Mouse (Mus musculus) forebrain, embryonic 11.5 days (tissue): ENCODE data around the gene Apbb2. TPM values are rescaled to one million over a fixed set of nuclear protein-coding genes. Genes with fewer than 3 reads are reported as not detected.

Experiments used
- ATAC-seq: fragments of 200-750 bp; cut with Nextera tagmentation; replicated peaks from 2 replicates; pipeline ENCODE4 v1.8.0; 2017; ENCODE audit warnings: moderate TSS enrichment; ENCODE audit not compliant: low FRiP score
- DNase-seq: peaks from one replicate; pipeline ENCODE4 v3.0.0-alpha.2; 2017; ENCODE audit warnings: low spot score
- H3K27ac ChIP-seq: fragments of 300-500 bp; sonication (generic); 2 replicates; pipeline ENCODE4 v1.5.1; 2014; ENCODE audit warnings: low read depth, low read length
- H3K27me3 ChIP-seq: fragments of 300-500 bp; sonication (generic); 2 replicates; pipeline ENCODE4 v1.6.1; 2014; ENCODE audit warnings: mild to moderate bottlenecking, low read length, mixed read lengths; ENCODE audit not compliant: control insufficient read depth, insufficient read depth
- H3K36me3 ChIP-seq: fragments of 300-500 bp; sonication (generic); 2 replicates; pipeline ENCODE4 v1.6.1; 2014; ENCODE audit warnings: mild to moderate bottlenecking, low read length, moderate library complexity, mixed read lengths; ENCODE audit not compliant: control insufficient read depth, insufficient read depth
- H3K4me1 ChIP-seq: fragments of 300-500 bp; sonication (generic); replicated peaks from 2 replicates; pipeline ENCODE4 v1.6.1; 2014; ENCODE audit warnings: low read length, mixed read lengths; ENCODE audit not compliant: control insufficient read depth, insufficient read depth
- H3K4me2 ChIP-seq: fragments of 300-500 bp; sonication (generic); 2 replicates; pipeline ENCODE4 v1.6.1; 2014; ENCODE audit warnings: low read depth, mild to moderate bottlenecking, low read length, moderate library complexity, mixed read lengths; ENCODE audit not compliant: severe bottlenecking
- H3K4me3 ChIP-seq: fragments of 300-500 bp; sonication (generic); 2 replicates; pipeline ENCODE4 v1.5.1; 2014; ENCODE audit warnings: low read depth, low read length
- H3K9ac ChIP-seq: fragments of 300-500 bp; sonication (generic); 2 replicates; pipeline ENCODE4 v1.6.1; 2014; ENCODE audit warnings: low read length
- H3K9me3 ChIP-seq: fragments of 300-500 bp; sonication (generic); 2 replicates; pipeline ENCODE4 v1.6.1; 2016; ENCODE audit warnings: low read length, mixed read lengths; ENCODE audit not compliant: control insufficient read depth
- WGBS: fragments of 180-500 bp; shearing (Covaris S2); extraction: QIAGEN DNeasy Blood & Tissue Kit; methylation state at CpG from one replicate; pipeline ENCODE4 v1.1.7; 2014; 5-methylcytosine and 5-hydroxymethylcytosine counted together
- polyA plus RNA-seq: library from polyadenylated mRNA; unstranded; fragments of >200 nt; fragmentation: Nextera tagmentation; extraction: Ambion mirVana; gene quantifications from 2 replicates; pipeline ENCODE4 v1.2.1, GENCODE M21; 2014

The Apbb2 gene
- polyA plus RNA-seq, 1 experiment from 2014 or later, result 35.3 TPM

DNA sequence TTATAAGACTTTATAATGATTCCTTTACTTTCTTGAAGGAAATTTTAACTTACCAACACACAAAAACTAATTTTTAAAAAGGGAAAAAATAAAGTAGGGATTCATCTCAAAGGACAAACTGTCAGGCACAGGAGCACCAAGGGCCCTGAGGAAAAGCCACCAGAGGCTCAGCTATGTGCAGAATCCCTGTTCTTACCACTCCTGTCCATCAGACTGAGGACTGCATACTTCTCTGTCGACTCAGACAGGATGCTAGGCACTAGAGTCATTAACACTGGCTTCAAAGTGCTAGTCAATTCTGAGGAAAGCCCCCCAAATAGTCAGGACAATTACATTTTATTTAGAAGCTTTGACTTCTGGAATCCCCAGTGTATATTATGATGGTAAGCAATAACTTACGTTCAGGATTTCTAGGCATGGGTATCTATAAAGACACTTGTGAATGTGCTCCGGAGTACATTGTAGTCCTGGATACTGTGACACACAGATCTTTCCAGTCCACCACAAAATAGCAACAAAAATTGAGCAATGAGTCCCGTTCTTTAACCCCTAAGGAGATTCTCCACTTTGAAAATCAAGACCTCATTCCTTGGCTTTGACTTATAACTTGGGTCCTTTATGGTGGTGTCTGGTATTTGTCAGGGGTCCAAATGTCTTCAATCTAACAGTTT is 150.1 kb downstream of the Apbb2 start:
- no peaks in the 10 kb centered on the region for H3K36me3 ChIP-seq
- no peak overlapping the region for H3K4me3 ChIP-seq
- no peaks in the 10 kb centered on the region for H3K27me3 ChIP-seq
- no peak overlapping the region for H3K4me2 ChIP-seq
- WGBS, result 88% methylated on average over 4 of the region's 4 CpGs
- H3K9me3 ChIP-seq, result no peaks in the 10 kb centered on the region
- no peak overlapping the region for H3K27ac ChIP-seq
- ATAC-seq, result no peak
- H3K4me1 ChIP-seq, result peaks cover under 1% of the 10 kb centered on the region; the same call in 1 of the 2 replicates
- H3K9ac ChIP-seq, result no peak overlapping the region
- DNase-seq, result no peak

GRCm38 (mm10) chr5:66462665-66463064 is 155.9 kb downstream of the Apbb2 start:
- ATAC-seq, result no peak

DNA sequence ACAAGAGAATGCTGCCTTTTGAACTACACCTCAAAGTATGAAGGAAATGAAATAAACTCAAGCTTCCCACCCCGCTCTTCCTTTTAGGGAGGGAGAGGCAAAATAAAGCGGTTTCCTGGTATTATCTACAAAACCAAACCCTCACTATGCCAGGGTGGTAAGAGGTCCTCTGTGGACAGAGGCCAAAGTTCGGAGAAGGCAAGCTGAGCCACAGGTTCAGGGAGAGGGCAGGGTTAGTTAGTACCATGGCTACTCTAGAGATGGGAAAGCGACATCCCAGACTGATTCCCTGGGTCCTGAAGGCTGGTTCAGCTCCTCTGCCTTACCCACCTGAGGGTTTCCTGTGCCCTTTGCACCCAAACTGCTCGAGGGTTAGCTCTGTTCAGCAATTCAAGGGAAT is 159.7 kb downstream of the Apbb2 start:
- no peaks in the 10 kb centered on the region for H3K27me3 ChIP-seq
- no peaks in the 10 kb centered on the region for H3K36me3 ChIP-seq
- no peak overlapping the region for H3K4me3 ChIP-seq
- WGBS, result 85% methylated on average over 5 of the region's 5 CpGs
- ATAC-seq (no peak), DNase-seq (no peak)
- no peak overlapping the region for H3K9ac ChIP-seq
- H3K4me2 ChIP-seq, result no peak overlapping the region
- no peaks in the 10 kb centered on the region for H3K4me1 ChIP-seq
- no peak overlapping the region for H3K27ac ChIP-seq
- H3K9me3 ChIP-seq, result no peaks in the 10 kb centered on the region

More at GRCm38 (mm10) chr5:66462665-66463064, 155.9 kb downstream of the Apbb2 start:
- no peak overlapping the region for H3K4me2 ChIP-seq
- no peak overlapping the region for H3K4me3 ChIP-seq
- no peaks in the 10 kb centered on the region for H3K9me3 ChIP-seq
- no peaks in the 10 kb centered on the region for H3K27me3 ChIP-seq
- H3K27ac ChIP-seq, result no peak overlapping the region
- DNase-seq, result no peak
- H3K4me1 ChIP-seq, result no peaks in the 10 kb centered on the region
- no peaks in the 10 kb centered on the region for H3K36me3 ChIP-seq
- no peak overlapping the region for H3K9ac ChIP-seq
- WGBS, result 82% methylated on average over 8 of the region's 8 CpGs

DNA sequence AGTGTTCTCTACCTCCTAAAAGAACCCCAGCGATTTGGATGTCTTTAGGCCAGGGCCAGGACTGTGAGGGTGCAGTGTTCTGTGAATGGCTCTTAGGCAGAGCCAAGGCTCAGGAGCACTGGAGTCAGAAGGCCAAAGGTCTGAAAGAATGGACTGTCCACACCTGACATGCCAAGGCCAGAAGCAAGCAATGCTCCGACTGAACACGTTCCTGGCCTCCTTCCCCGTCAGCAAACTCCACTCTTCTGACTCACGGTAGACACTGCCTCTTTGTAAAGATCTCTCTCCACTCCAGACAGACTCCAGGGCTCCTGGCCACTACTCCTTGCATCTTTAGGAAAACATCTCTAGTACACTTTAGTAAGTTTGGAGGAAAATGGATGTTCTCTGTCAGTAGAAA is 163.3 kb downstream of the Apbb2 start:
- Histone ChIP-seq H3K36me3 (no peaks in the 10 kb centered on the region), H3K27ac (no peak overlapping the region), H3K4me2 (no peak overlapping the region), H3K4me1 (no peaks in the 10 kb centered on the region), H3K27me3 (no peaks in the 10 kb centered on the region), H3K9me3 (no peaks in the 10 kb centered on the region), H3K9ac (no peak overlapping the region), H3K4me3 (no peak overlapping the region)
- WGBS, result 93% methylated on average over 5 of the region's 5 CpGs
- ATAC-seq (no peak), DNase-seq (no peak)

DNA sequence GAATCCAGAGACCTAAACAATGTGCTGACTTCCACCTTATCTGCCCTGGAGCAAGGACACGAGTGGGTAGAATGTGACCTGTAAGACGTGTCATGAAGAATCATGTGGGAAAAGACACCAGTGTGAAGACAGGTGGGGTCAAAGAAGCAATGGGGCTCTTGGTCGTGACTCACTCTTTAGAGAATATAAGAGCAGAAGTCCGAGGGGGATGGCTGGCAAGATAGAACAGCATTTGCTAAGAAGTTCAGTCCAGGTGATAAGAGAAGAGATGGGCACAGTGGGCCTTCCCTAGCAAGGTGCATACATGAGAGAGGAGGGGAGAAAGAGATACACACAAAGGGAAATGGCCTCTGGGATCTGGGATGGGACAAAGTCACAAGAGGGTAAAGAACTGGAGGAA is 163.8 kb downstream of the Apbb2 start:
- no peak overlapping the region for H3K4me3 ChIP-seq

GRCm38 (mm10) chr5:66453106-66453505 is 165.5 kb downstream of the Apbb2 start:
- Histone ChIP-seq H3K4me2 (no peak overlapping the region), H3K9ac (no peak overlapping the region), H3K4me3 (no peak overlapping the region), H3K27me3 (no peaks in the 10 kb centered on the region), H3K9me3 (no peaks in the 10 kb centered on the region), H3K36me3 (no peaks in the 10 kb centered on the region), H3K27ac (no peak overlapping the region), H3K4me1 (no peaks in the 10 kb centered on the region)
- WGBS, result 84% methylated on average over 4 of the region's 4 CpGs
- ATAC-seq, result no peak
- no peak for DNase-seq

More for the DNA sequence above, 163.8 kb downstream of the Apbb2 start:
- WGBS, result 89% methylated on average over 4 of the region's 4 CpGs
- no peak overlapping the region for H3K4me2 ChIP-seq
- ATAC-seq (no peak), DNase-seq (no peak)
- no peak overlapping the region for H3K9ac ChIP-seq
- H3K4me1 ChIP-seq, result no peaks in the 10 kb centered on the region
- H3K36me3 ChIP-seq, result no peaks in the 10 kb centered on the region
- no peaks in the 10 kb centered on the region for H3K9me3 ChIP-seq
- no peaks in the 10 kb centered on the region for H3K27me3 ChIP-seq
- H3K27ac ChIP-seq, result no peak overlapping the region

DNA sequence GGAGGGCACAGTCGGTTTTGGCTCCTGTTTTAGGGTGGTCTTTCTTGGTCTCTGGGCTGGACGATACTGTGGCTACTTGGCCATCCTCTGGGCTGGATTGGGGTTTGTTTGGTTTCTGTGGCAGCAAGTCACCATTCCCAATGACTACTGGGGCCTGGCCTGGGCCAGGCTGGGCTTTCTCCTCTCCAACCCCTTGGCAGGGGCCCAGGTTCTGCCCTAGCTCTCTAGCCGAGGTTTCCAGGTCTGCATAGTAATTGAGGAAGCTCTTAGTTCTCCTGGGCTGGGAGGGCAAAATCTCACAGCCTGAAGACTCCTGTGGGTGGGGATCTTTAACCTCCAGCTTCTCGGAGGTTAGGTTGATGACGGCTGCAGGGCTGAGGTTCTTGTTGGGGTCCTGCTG is 167.0 kb downstream of the Apbb2 start:
- no peaks in the 10 kb centered on the region for H3K27me3 ChIP-seq
- H3K27ac ChIP-seq, result no peak overlapping the region
- no peaks in the 10 kb centered on the region for H3K9me3 ChIP-seq
- ATAC-seq, result no peak
- H3K4me3 ChIP-seq, result no peak overlapping the region
- no peak overlapping the region for H3K9ac ChIP-seq
- DNase-seq, result no peak
- H3K4me1 ChIP-seq, result no peaks in the 10 kb centered on the region
- no peak overlapping the region for H3K4me2 ChIP-seq
- no peaks in the 10 kb centered on the region for H3K36me3 ChIP-seq
- WGBS, result 87% methylated on average over 5 of the region's 5 CpGs

- Histone ChIP-seq H3K27ac (no peak overlapping the region), H3K4me3 (no peak overlapping the region), H3K27me3 (no peaks in the 10 kb centered on the region), H3K4me2 (no peak overlapping the region), H3K9me3 (no peaks in the 10 kb centered on the region), H3K36me3 (no peaks in the 10 kb centered on the region), H3K9ac (no peak overlapping the region), H3K4me1 (no peaks in the 10 kb centered on the region)
- WGBS, result 90% methylated on average over 7 of the region's 7 CpGs
- no peak for ATAC-seq
- no peak for DNase-seq
Measured at GRCm38 (mm10) chr5:66445497-66445896, 173.1 kb downstream of the Apbb2 start.

DNA sequence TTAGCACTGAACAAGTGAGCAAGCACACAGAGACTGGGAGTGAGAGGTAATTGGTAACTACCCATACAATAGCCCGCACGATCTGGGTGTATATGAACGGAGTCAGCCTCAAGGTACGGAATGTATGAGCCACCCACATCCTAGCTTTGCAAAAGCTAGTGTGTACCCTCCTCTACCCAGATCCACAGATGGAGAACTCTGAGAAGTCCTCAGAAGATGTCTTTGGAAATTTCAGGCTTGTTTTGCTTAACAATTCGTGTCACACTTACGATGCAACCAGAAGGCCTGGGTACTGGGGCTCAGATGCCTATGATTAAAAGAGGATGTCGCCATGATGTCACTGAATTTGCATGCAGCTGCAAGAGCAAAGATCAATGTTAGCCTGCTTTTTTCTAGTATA is 176.3 kb downstream of the Apbb2 start:
- no peak overlapping the region for H3K9ac ChIP-seq
- no peak overlapping the region for H3K4me3 ChIP-seq
- H3K27ac ChIP-seq, result no peak overlapping the region
- no peaks in the 10 kb centered on the region for H3K4me1 ChIP-seq
- H3K27me3 ChIP-seq, result no peaks in the 10 kb centered on the region
- 92% methylated on average over 7 of the region's 7 CpGs for WGBS
- ATAC-seq (no peak), DNase-seq (no peak)
- H3K9me3 ChIP-seq, result no peaks in the 10 kb centered on the region
- no peak overlapping the region for H3K4me2 ChIP-seq
- no peaks in the 10 kb centered on the region for H3K36me3 ChIP-seq
